Mouse (Mus musculus): Measurements from ENCODE around the gene Stx18. TPM values are rescaled to one million over a fixed set of nuclear protein-coding genes. Genes with fewer than 3 reads are reported as not detected.
A peak's percentile ranks its signal among the peaks of the same experiment; 100 is the strongest.

Gene Stx18
- 9.1 and 10.2 TPM in 2 replicates for polyA plus RNA-seq (2012; rRNA removed)

GRCm38 (mm10) chr5:38038710-38039592 lies at the start of gene Stx18:
Gene Stx18, plus strand, starts transcription at chr5:38038742.
- Histone ChIP-seq H3K27me3 (ENCODE audit: control insufficient read depth, insufficient read depth, low read length) (no peaks in the 10 kb centered on the region), H3K36me3 (ENCODE audit: control insufficient read depth, insufficient read depth, low read length) (no peaks in the 10 kb centered on the region), H3K4me3 (ENCODE audit: extremely low read depth, insufficient read depth, insufficient read length) (peak within 1 kb of the TSS; percentile 88), H3K4me1 (ENCODE audit: control insufficient read depth, insufficient read depth, insufficient read length) (no peaks in the 10 kb centered on the region), H3K27ac (ENCODE audit: insufficient read depth, low read length) (peak within 1 kb of the TSS; percentile 31; the same call in 1 of the 2 replicates)
- peak; percentile 67 to 72 for DNase-seq (ENCODE audit: low read depth in 1 of 2, low spot score in 2 of 2)
- no peak for TF ChIP-seq CTCF (IDR thresholded peaks at IDR 0.05; ENCODE audit: extremely low read depth, insufficient read depth, insufficient read length, insufficient replicate concordance)
- peak; percentile 41; the same call in 1 of the 2 replicates for TF ChIP-seq POLR2A (IDR thresholded peaks at IDR 0.05; ENCODE audit: low read depth, low read length)
- under 1% methylated on average over 57 of the region's 57 CpGs for WGBS

GRCm38 (mm10) chr5:37992346-37992745 lies 46.2 kb upstream of the Stx18 start:
- no peak for DNase-seq (ENCODE audit: low read depth in 1 of 2, low spot score in 2 of 2)
- Histone ChIP-seq H3K4me3 (ENCODE audit: extremely low read depth, insufficient read depth, insufficient read length) (no peak overlapping the region), H3K27ac (ENCODE audit: insufficient read depth, low read length) (no peak overlapping the region), H3K4me1 (ENCODE audit: control insufficient read depth, insufficient read depth, insufficient read length) (no peaks in the 10 kb centered on the region), H3K27me3 (ENCODE audit: control insufficient read depth, insufficient read depth, low read length) (no peaks in the 10 kb centered on the region), H3K36me3 (ENCODE audit: control insufficient read depth, insufficient read depth, low read length) (no peaks in the 10 kb centered on the region)
- TF ChIP-seq CTCF (IDR thresholded peaks at IDR 0.05; ENCODE audit: extremely low read depth, insufficient read depth, insufficient read length, insufficient replicate concordance), result no peak
- WGBS, result 53% methylated on average over 5 of the region's 5 CpGs

- Histone ChIP-seq H3K36me3 (ENCODE audit: control insufficient read depth, insufficient read depth, low read length) (no peaks in the 10 kb centered on the region), H3K4me3 (ENCODE audit: extremely low read depth, insufficient read depth, insufficient read length) (no peak overlapping the region), H3K4me1 (ENCODE audit: control insufficient read depth, insufficient read depth, insufficient read length) (no peaks in the 10 kb centered on the region), H3K27me3 (ENCODE audit: control insufficient read depth, insufficient read depth, low read length) (no peaks in the 10 kb centered on the region), H3K27ac (ENCODE audit: insufficient read depth, low read length) (no peak overlapping the region)
- WGBS, result 85% methylated on average over 2 of the region's 2 CpGs
- no peak for TF ChIP-seq POLR2A (IDR thresholded peaks at IDR 0.05; ENCODE audit: low read depth, low read length)
- no peak for TF ChIP-seq CTCF (IDR thresholded peaks at IDR 0.05; ENCODE audit: extremely low read depth, insufficient read depth, insufficient read length, insufficient replicate concordance)
- DNase-seq (ENCODE audit: low read depth in 1 of 2, low spot score in 2 of 2), result no peak
Measured at GRCm38 (mm10) chr5:37998805-37999204, 39.7 kb upstream of the Stx18 start.

- Histone ChIP-seq H3K27ac (ENCODE audit: insufficient read depth, low read length) (no peak overlapping the region), H3K4me1 (ENCODE audit: control insufficient read depth, insufficient read depth, insufficient read length) (no peaks in the 10 kb centered on the region), H3K27me3 (ENCODE audit: control insufficient read depth, insufficient read depth, low read length) (no peaks in the 10 kb centered on the region), H3K4me3 (ENCODE audit: extremely low read depth, insufficient read depth, insufficient read length) (no peak overlapping the region), H3K36me3 (ENCODE audit: control insufficient read depth, insufficient read depth, low read length) (no peaks in the 10 kb centered on the region)
- no peak for DNase-seq (ENCODE audit: low read depth in 1 of 2, low spot score in 2 of 2)
- TF ChIP-seq CTCF (IDR thresholded peaks at IDR 0.05; ENCODE audit: extremely low read depth, insufficient read depth, insufficient read length, insufficient replicate concordance), result no peak
- TF ChIP-seq POLR2A (IDR thresholded peaks at IDR 0.05; ENCODE audit: low read depth, low read length), result no peak
- WGBS, result 74% methylated on average over 4 of the region's 4 CpGs
Measured at GRCm38 (mm10) chr5:38002573-38002972, 36.0 kb upstream of the Stx18 start.

- Histone ChIP-seq H3K4me1 (ENCODE audit: control insufficient read depth, insufficient read depth, insufficient read length) (no peaks in the 10 kb centered on the region), H3K36me3 (ENCODE audit: control insufficient read depth, insufficient read depth, low read length) (no peaks in the 10 kb centered on the region), H3K27ac (ENCODE audit: insufficient read depth, low read length) (no peak overlapping the region), H3K4me3 (ENCODE audit: extremely low read depth, insufficient read depth, insufficient read length) (no peak overlapping the region), H3K27me3 (ENCODE audit: control insufficient read depth, insufficient read depth, low read length) (no peaks in the 10 kb centered on the region)
- DNase-seq (ENCODE audit: low read depth in 1 of 2, low spot score in 2 of 2), result no peak
- TF ChIP-seq POLR2A (IDR thresholded peaks at IDR 0.05; ENCODE audit: low read depth, low read length) (no peak), CTCF (IDR thresholded peaks at IDR 0.05; ENCODE audit: extremely low read depth, insufficient read depth, insufficient read length, insufficient replicate concordance) (no peak)
- 87% methylated on average over 5 of the region's 5 CpGs for WGBS
Measured at GRCm38 (mm10) chr5:38004746-38005145, 33.8 kb upstream of the Stx18 start.

- DNase-seq (ENCODE audit: low read depth in 1 of 2, low spot score in 2 of 2), result no peak
- 74% methylated on average over 17 of the region's 17 CpGs for WGBS
- no peak for TF ChIP-seq POLR2A (IDR thresholded peaks at IDR 0.05; ENCODE audit: low read depth, low read length)
- Histone ChIP-seq H3K4me1 (ENCODE audit: control insufficient read depth, insufficient read depth, insufficient read length) (no peaks in the 10 kb centered on the region), H3K4me3 (ENCODE audit: extremely low read depth, insufficient read depth, insufficient read length) (no peak overlapping the region), H3K27me3 (ENCODE audit: control insufficient read depth, insufficient read depth, low read length) (no peaks in the 10 kb centered on the region), H3K27ac (ENCODE audit: insufficient read depth, low read length) (no peak overlapping the region), H3K36me3 (ENCODE audit: control insufficient read depth, insufficient read depth, low read length) (no peaks in the 10 kb centered on the region)
Measured at GRCm38 (mm10) chr5:38006415-38007347, 31.9 kb upstream of the Stx18 start.

All from spleen, adult 2 months (tissue).